Mouse (Mus musculus) adrenal gland, postnatal 36 days (tissue): Measurements from ENCODE around the gene 1700122O11Rik. TPM values are rescaled to one million over a fixed set of nuclear protein-coding genes. Genes with fewer than 3 reads are reported as not detected.

Source experiments
- total RNA-seq, 2 experiments: library from RNA; stranded (reverse); gene quantifications; 2 replicates each; pipeline ENCODE4 v1.2.3; 2021

Gene 1700122O11Rik
- total RNA-seq, 2 experiments from 2014 or later = not detected

Other genes with a start within 250 kb of the 1700122O11Rik start
- 1 to 10 TPM; 1.4 to 2.4 TPM for gene Mdfi, start 203.6 kb downstream of the 1700122O11Rik start, total RNA-seq
- gene Foxp4, start 113.6 kb downstream of the 1700122O11Rik start, total RNA-seq = 10 to 100 TPM; 23.0 to 23.6 TPM
- not detected for gene 1700067P10Rik, start 51.0 kb upstream of the 1700122O11Rik start, total RNA-seq
- not detected for gene 9830107B12Rik, start 108.0 kb upstream of the 1700122O11Rik start, total RNA-seq
- not detected for gene A530064D06Rik, start 129.0 kb upstream of the 1700122O11Rik start, total RNA-seq
- gene Trem1, start 194.5 kb upstream of the 1700122O11Rik start, total RNA-seq = under 1 TPM; 0.10 to 0.17 TPM
- gene Trem3, start 209.5 kb upstream of the 1700122O11Rik start, total RNA-seq = not detected
- gene Treml4, start 226.0 kb upstream of the 1700122O11Rik start, total RNA-seq = 1 to 10 TPM in 1 of 2 experiments, under 1 TPM in 1; 0.36 to 1.5 TPM